Mouse (Mus musculus) small intestine, adult 2 months (tissue): ENCODE results near the gene Nf1. TPM values are rescaled to one million over a fixed set of nuclear protein-coding genes. Genes with fewer than 3 reads are reported as not detected.

Source experiments
- H3K27ac ChIP-seq: fragments of 200-500 bp; 2 replicates; pipeline ENCODE4 v1.5.1; 2012; ENCODE audit warnings: low read depth, low read length, control low read depth, inconsistent platforms; ENCODE audit not compliant: insufficient read depth
- H3K27me3 ChIP-seq: fragments of 200-500 bp; 2 replicates; pipeline ENCODE4 v1.6.1; 2012; ENCODE audit warnings: mild to moderate bottlenecking, moderate library complexity, low read length, inconsistent platforms; ENCODE audit not compliant: control insufficient read depth, insufficient read depth
- H3K36me3 ChIP-seq: fragments of 200-500 bp; 2 replicates; pipeline ENCODE4 v1.6.1; 2012; ENCODE audit warnings: mild to moderate bottlenecking, low read length, control low read depth, inconsistent platforms; ENCODE audit not compliant: control insufficient read depth, insufficient read depth
- H3K4me1 ChIP-seq: fragments of 200-500 bp; 2 replicates; pipeline ENCODE4 v1.6.1; 2012; ENCODE audit warnings: low read length, inconsistent platforms, mixed read lengths; ENCODE audit not compliant: control insufficient read depth, insufficient read depth, insufficient read length
- H3K4me3 ChIP-seq: fragments of 200-500 bp; 2 replicates; pipeline ENCODE4 v1.5.1; 2012; ENCODE audit warnings: low read depth, mild to moderate bottlenecking, control low read depth, inconsistent platforms, low read length, moderate library complexity
- CTCF ChIP-seq: fragments of 200-500 bp; IDR thresholded peaks from 2 replicates; pipeline ENCODE4 v1.5.1; 2012; ENCODE audit warnings: low read depth, mild to moderate bottlenecking, control low read depth, inconsistent platforms, low read length, moderate library complexity, mixed read lengths; ENCODE audit not compliant: insufficient replicate concordance, insufficient read length; ENCODE audit errors: extremely low read depth
- POLR2A ChIP-seq: fragments of 200-500 bp; IDR thresholded peaks from 2 replicates; pipeline ENCODE4 v1.6.1; 2012; ENCODE audit warnings: low read depth, mild to moderate bottlenecking, control low read depth, inconsistent platforms, low read length, moderate library complexity
- WGBS: fragments of 180-500 bp; shearing (Covaris S2); methylation state at CpG from one replicate; pipeline ENCODE4 v1.1.7; 2018; 5-methylcytosine and 5-hydroxymethylcytosine counted together
- polyA plus RNA-seq: library from polyadenylated mRNA; depleted of rRNA; stranded (reverse); fragments of >200 nt; gene quantifications from 2 replicates; pipeline ENCODE4 v1.2.3, GENCODE M21; 2012

The Nf1 gene
- polyA plus RNA-seq, 1 experiment, result 7.0 TPM

DNA sequence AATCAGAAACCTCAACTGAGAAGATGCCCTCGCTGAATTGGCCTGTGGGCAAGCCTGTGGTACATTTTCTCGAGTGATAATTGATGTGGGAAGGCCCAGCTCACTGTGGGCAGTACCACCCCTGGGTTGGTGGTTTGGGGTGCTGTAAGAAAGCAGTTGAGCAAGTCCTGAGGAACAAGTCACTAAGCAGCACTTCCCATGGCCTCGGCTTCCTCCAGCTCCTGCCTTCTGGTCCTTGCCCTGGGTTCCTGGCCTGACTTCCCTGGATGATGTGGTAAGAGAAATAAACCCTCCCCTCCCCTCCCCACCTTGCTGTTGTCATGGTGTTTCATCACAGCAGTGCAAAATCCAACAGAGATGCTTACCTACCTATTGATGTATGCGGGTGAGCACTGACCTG lies 11.4 kb upstream of the Nf1 start:
- H3K27ac ChIP-seq, result no peak overlapping the region

DNA sequence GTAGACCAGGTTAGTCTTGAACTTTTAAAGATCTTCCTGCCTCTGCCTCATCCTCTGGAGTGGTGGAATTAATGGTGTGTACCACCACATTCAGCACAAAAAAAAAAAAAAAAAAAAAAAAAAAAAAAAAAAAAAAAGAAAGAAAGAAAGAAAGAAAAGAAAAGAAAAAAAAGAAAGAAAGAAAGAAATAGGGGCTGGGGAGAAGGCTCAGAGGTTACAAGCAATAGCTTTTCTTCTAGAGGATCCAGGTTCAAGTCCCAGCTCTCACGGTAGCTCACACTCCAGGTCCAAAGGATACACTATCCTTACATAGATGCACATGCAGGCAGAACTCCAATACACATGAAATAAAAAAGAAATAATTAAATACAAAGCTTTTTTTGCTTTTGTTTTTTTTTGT lies 9.9 kb upstream of the Nf1 start:
- Histone ChIP-seq H3K27ac (no peak overlapping the region), H3K4me3 (no peak overlapping the region), H3K27me3 (no peaks in the 10 kb centered on the region), H3K4me1 (peaks cover 6% of the 10 kb centered on the region; the same call in 1 of the 2 replicates), H3K36me3 (no peaks in the 10 kb centered on the region)
- TF ChIP-seq POLR2A (no peak), CTCF (no peak)
- WGBS, result 100% methylated on average over 1 of the region's 1 CpGs

More for the DNA sequence above, 11.4 kb upstream of the Nf1 start:
- WGBS, result 87% methylated on average over 4 of the region's 4 CpGs
- H3K36me3 ChIP-seq, result no peaks in the 10 kb centered on the region
- TF ChIP-seq CTCF (no peak), POLR2A (no peak)
- H3K4me3 ChIP-seq, result no peak overlapping the region
- no peaks in the 10 kb centered on the region for H3K27me3 ChIP-seq
- H3K4me1 ChIP-seq, result peaks cover 7% of the 10 kb centered on the region; the same call in 1 of the 2 replicates

DNA sequence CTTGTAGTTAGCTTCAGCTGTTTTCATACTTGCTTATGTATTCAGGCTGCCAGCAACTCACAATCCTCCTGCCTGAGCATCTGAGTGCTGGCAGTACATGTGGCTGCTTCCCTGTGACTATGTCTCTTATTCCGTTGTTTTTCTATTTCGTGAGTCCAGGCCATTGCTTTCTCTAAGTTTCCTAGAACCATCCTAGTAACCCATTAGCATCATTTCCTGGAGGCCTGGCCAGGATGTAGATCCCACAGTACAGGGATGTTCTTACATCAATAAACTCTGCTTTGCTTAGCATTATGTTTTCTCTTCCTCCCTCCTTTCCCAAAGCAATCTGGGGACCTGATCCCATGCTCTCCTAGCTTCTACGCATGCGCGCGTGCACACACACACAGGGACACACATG lies 4.4 kb upstream of the Nf1 start:
- Histone ChIP-seq H3K4me1 (no peaks in the 10 kb centered on the region; the same call in 1 of the 2 replicates), H3K36me3 (no peaks in the 10 kb centered on the region), H3K27ac (no peak overlapping the region), H3K27me3 (no peaks in the 10 kb centered on the region), H3K4me3 (no peak overlapping the region)
- TF ChIP-seq POLR2A (no peak), CTCF (no peak)
- WGBS, result 94% methylated on average over 6 of the region's 6 CpGs

DNA sequence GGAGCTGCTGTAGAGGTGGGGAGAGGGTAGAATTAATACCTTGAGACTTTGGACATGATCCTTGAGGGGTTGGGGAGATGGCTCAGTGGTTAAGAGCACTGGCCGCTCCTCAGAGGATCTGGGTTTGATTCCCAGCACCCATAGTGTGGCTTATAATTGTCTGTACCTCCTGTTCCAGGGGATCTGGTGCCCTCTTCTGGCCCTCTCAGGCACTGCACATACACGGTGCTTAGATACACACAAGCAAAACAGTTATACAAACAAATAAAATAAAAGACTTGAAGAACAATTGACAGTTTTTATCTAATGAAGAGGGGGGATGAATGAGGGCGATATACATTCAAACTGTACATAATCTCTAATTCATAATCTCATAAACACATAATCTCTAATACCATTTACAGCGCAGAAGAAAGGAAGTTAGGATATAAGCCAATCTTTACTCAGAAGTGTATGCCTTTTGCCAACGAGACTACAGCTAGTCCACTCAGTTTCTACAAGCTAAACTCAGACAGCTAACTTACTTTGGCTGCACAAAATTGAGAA lies 2.7 kb upstream of the Nf1 start:
- no peaks in the 10 kb centered on the region for H3K27me3 ChIP-seq
- no peaks in the 10 kb centered on the region for H3K36me3 ChIP-seq
- WGBS, result 93% methylated on average over 5 of the region's 5 CpGs
- peaks cover 4% of the 10 kb centered on the region; the same call in 1 of the 2 replicates for H3K4me1 ChIP-seq
- TF ChIP-seq POLR2A (no peak), CTCF (peak; percentile 49; the same call in 1 of the 2 replicates)
- no peak overlapping the region for H3K4me3 ChIP-seq
- no peak overlapping the region for H3K27ac ChIP-seq

DNA sequence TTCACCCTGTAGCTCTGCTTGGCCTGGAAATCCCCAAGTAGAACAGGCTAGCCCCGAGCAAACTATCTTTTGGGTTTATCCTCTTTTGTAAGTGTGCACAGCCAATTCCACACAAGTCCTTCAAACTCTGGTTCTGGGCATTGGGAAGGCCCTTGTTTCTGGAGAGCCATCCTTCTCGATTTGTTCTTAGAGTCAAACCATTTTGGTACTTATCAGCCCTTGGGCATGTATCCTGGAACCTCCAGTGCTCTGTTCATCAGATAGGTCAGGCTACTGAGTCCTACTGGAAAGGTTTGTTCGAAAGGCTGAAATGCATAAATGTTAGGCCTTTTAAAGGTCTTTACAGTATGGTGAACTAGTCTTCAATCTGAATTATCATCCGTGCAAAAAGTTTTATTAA lies 872 bp upstream of the Nf1 start:
- Histone ChIP-seq H3K27ac (no peak overlapping the region), H3K36me3 (no peaks in the 10 kb centered on the region; the same call in 1 of the 2 replicates), H3K4me3 (no peak overlapping the region), H3K4me1 (peaks cover 4% of the 10 kb centered on the region; the same call in 1 of the 2 replicates), H3K27me3 (no peaks in the 10 kb centered on the region)
- TF ChIP-seq POLR2A (no peak), CTCF (no peak)
- 46% methylated on average over 4 of the region's 4 CpGs for WGBS

DNA sequence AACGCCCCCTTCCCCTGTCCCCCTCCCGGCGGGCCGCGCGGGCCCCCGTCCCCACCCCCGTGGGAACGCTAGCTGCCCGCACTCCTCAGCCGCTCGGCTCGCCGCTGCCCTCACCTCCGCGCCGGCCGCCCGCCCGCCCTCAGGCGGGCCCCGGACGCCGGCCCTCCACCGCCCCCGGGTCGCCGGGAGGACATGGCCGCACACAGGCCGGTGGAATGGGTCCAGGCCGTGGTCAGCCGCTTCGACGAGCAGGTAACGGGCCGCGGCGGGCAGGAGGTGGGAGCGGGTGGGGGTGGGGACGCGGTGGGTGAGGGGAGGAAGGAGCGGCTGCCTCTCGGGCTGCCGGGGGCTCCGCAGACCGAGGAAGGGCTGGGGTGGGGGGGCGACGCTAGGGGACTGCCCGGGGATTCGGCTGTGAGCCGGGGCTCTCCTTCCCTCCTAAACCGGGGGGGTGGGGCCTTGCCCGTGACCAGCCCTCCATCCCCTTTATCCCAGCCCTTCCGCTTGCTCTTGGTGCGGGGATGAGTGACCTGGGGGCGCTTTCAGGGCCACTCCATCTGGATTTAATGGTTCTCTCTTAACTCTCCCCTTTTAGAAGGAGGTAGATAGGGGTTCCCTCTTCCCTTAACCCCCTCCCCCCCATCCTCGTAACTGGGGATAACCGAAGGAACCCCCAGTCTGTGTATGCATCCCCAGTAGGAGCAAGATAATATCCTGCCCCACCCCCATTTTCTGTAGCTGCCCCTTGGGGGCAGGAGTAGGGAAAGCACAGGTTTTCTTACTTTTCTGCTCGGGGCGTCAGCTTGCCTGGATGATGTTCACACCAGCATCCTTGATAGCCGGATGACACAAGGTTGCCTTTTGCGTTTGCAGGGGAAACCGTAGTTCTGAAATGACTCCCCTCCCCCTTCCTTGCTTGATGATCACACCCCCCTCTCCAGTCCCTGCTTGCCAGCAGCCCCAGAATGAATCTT lies 602 bp downstream of the Nf1 start:
- peak overlapping the region; percentile 81 for H3K4me3 ChIP-seq
- no peak for TF ChIP-seq CTCF
- TF ChIP-seq POLR2A, result no peak
- WGBS, result 2% methylated on average over 55 of the region's 63 CpGs
- H3K36me3 ChIP-seq, result peaks cover 3% of the 10 kb centered on the region
- no peak overlapping the region for H3K27ac ChIP-seq
- peaks cover 4% of the 10 kb centered on the region; the same call in 1 of the 2 replicates for H3K4me1 ChIP-seq
- H3K27me3 ChIP-seq, result no peaks in the 10 kb centered on the region

DNA sequence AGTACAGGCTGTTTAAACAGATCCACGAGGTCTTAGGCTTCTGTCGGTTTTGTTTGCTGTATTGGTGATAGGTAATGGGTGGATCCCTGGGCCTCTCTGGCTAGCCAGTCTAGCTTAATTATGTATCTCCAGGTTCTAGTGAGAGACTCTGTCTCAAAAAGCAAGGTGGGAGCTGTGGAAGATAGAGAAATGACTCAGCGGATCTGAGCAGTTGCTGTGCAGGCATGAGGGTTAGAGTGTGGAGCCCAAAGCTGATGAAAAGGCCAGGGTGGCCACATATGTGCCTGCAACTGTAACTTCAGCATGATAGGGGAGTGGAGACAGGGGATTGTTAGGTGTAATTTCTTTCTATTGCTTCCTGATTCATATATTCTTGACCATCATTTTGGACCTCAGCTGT lies 17.5 kb downstream of the Nf1 start:
- Histone ChIP-seq H3K27me3 (no peaks in the 10 kb centered on the region), H3K36me3 (no peaks in the 10 kb centered on the region), H3K4me1 (no peaks in the 10 kb centered on the region), H3K4me3 (no peak overlapping the region), H3K27ac (no peak overlapping the region)
- WGBS, result 60% methylated on average over 3 of the region's 3 CpGs
- TF ChIP-seq CTCF, result no peak
- TF ChIP-seq POLR2A, result no peak
